Mouse (Mus musculus) hindbrain, embryonic 15.5 days (tissue): ENCODE data around the gene Gas2l1. TPM values are rescaled to one million over a fixed set of nuclear protein-coding genes. Genes with fewer than 3 reads are reported as not detected.

Source experiments
- ATAC-seq: fragments of 200-750 bp; cut with Nextera tagmentation; 2 replicates; pipeline ENCODE4 v1.8.0; 2017; ENCODE audit warnings: low read depth, moderate number of reproducible peaks, moderate TSS enrichment; ENCODE audit not compliant: low FRiP score
- H3K27ac ChIP-seq: fragments of 300-500 bp; sonication (generic); replicated peaks from 2 replicates; pipeline ENCODE4 v1.5.1; 2015; ENCODE audit warnings: mild to moderate bottlenecking, inconsistent platforms
- H3K27me3 ChIP-seq: fragments of 300-500 bp; sonication (generic); 2 replicates; pipeline ENCODE4 v1.6.1; 2015; ENCODE audit warnings: control low read depth, inconsistent platforms
- H3K36me3 ChIP-seq: fragments of 300-500 bp; sonication (generic); 2 replicates; pipeline ENCODE4 v1.6.1; 2015; ENCODE audit warnings: control low read depth, inconsistent platforms
- H3K4me1 ChIP-seq: fragments of 300-500 bp; sonication (generic); replicated peaks from 2 replicates; pipeline ENCODE4 v1.6.1; 2015; ENCODE audit warnings: control low read depth, inconsistent platforms
- H3K4me2 ChIP-seq: fragments of 300-500 bp; sonication (generic); 2 replicates; pipeline ENCODE4 v1.6.1; 2015; ENCODE audit warnings: moderate library complexity, mild to moderate bottlenecking, inconsistent platforms
- H3K4me3 ChIP-seq: fragments of 300-500 bp; sonication (generic); 2 replicates; pipeline ENCODE4 v1.5.1; 2015; ENCODE audit warnings: mild to moderate bottlenecking, inconsistent platforms
- H3K9ac ChIP-seq: fragments of 300-500 bp; sonication (generic); 2 replicates; pipeline ENCODE4 v1.6.1; 2015; ENCODE audit warnings: inconsistent platforms
- H3K9me3 ChIP-seq: fragments of 300-500 bp; sonication (generic); 2 replicates; pipeline ENCODE4 v1.6.1; 2016; ENCODE audit warnings: control low read depth, inconsistent platforms
- WGBS: fragments of 180-500 bp; shearing (Covaris S2); methylation state at CpG from one replicate; pipeline ENCODE4 v1.1.7; 2015; 5-methylcytosine and 5-hydroxymethylcytosine counted together
- polyA plus RNA-seq: library from polyadenylated mRNA; unstranded; fragments of >200 nt; fragmentation: Nextera tagmentation; extraction: Ambion mirVana; gene quantifications from 2 replicates; pipeline ENCODE4 v1.2.1, GENCODE M21; 2015

Gas2l1 gene
- polyA plus RNA-seq, 1 experiment from 2014 or later: 32.2 TPM

- Histone ChIP-seq H3K27me3 (peaks cover 53% of the 10 kb centered on the region), H3K4me3 (peak overlapping the region; percentile 97), H3K4me1 (peaks cover 53% of the 10 kb centered on the region), H3K27ac (no peak overlapping the region), H3K36me3 (peaks cover 2% of the 10 kb centered on the region), H3K9me3 (no peaks in the 10 kb centered on the region), H3K4me2 (peak overlapping the region; percentile 99; the same call in 1 of the 2 replicates), H3K9ac (no peak overlapping the region)
- ATAC-seq: no peak
- WGBS: 67% methylated on average over 13 of the region's 13 CpGs
Observed at GRCm38 (mm10) chr11:5062860-5063505, 2.1 kb downstream of the Gas2l1 start.

GRCm38 (mm10) chr11:5062326-5062725, 2.8 kb downstream of the Gas2l1 start:
- H3K27me3 ChIP-seq: peaks cover 57% of the 10 kb centered on the region
- H3K9me3 ChIP-seq: no peaks in the 10 kb centered on the region
- peak overlapping the region; percentile 28 for H3K4me3 ChIP-seq
- peaks cover 57% of the 10 kb centered on the region for H3K4me1 ChIP-seq
- no peak overlapping the region for H3K27ac ChIP-seq
- no peak overlapping the region for H3K9ac ChIP-seq
- WGBS: 20% methylated on average over 13 of the region's 13 CpGs
- no peaks in the 10 kb centered on the region; the same call in 1 of the 2 replicates for H3K36me3 ChIP-seq
- no peak for ATAC-seq
- H3K4me2 ChIP-seq: peak overlapping the region; percentile 52

- peaks cover 64% of the 10 kb centered on the region for H3K27me3 ChIP-seq
- no peaks in the 10 kb centered on the region; the same call in 1 of the 2 replicates for H3K36me3 ChIP-seq
- peak overlapping the region; percentile 28 for H3K4me3 ChIP-seq
- H3K27ac ChIP-seq: no peak overlapping the region
- peak overlapping the region; percentile 52 for H3K4me2 ChIP-seq
- 0 out of 2 replicates have a peak overlapping the region, but pooled peaks have one; percentile 10 for H3K9ac ChIP-seq
- H3K9me3 ChIP-seq: no peaks in the 10 kb centered on the region
- H3K4me1 ChIP-seq: peaks cover 57% of the 10 kb centered on the region
- ATAC-seq: no peak
- 4% methylated on average over 57 of the region's 62 CpGs for WGBS
Observed at GRCm38 (mm10) chr11:5061413-5062139, 3.6 kb downstream of the Gas2l1 start.

GRCm38 (mm10) chr11:5060756-5061412, 4.2 kb downstream of the Gas2l1 start:
- Histone ChIP-seq H3K4me1 (peaks cover 62% of the 10 kb centered on the region), H3K4me3 (peak overlapping the region; percentile 28; the same call in 1 of the 2 replicates), H3K4me2 (peak overlapping the region; percentile 52), H3K27me3 (peaks cover 69% of the 10 kb centered on the region), H3K27ac (no peak overlapping the region), H3K9ac (no peak overlapping the region), H3K36me3 (no peaks in the 10 kb centered on the region; the same call in 1 of the 2 replicates), H3K9me3 (no peaks in the 10 kb centered on the region)
- 54% methylated on average over 27 of the region's 28 CpGs for WGBS
- no peak for ATAC-seq

- no peak overlapping the region for H3K9ac ChIP-seq
Observed at GRCm38 (mm10) chr11:5059704-5060156, 5.4 kb downstream of the Gas2l1 start.

GRCm38 (mm10) chr11:5059230-5059629, 5.9 kb downstream of the Gas2l1 start:
- Histone ChIP-seq H3K9me3 (no peaks in the 10 kb centered on the region), H3K36me3 (no peaks in the 10 kb centered on the region; the same call in 1 of the 2 replicates), H3K27ac (no peak overlapping the region), H3K4me3 (no peak overlapping the region), H3K9ac (no peak overlapping the region), H3K4me2 (no peak overlapping the region), H3K4me1 (peaks cover 56% of the 10 kb centered on the region), H3K27me3 (peaks cover 74% of the 10 kb centered on the region)
- no peak for ATAC-seq
- 28% methylated on average over 14 of the region's 14 CpGs for WGBS

More at GRCm38 (mm10) chr11:5059704-5060156, 5.4 kb downstream of the Gas2l1 start:
- ATAC-seq: no peak
- WGBS: 11% methylated on average over 27 of the region's 27 CpGs
- Histone ChIP-seq H3K4me2 (no peak overlapping the region), H3K36me3 (no peaks in the 10 kb centered on the region; the same call in 1 of the 2 replicates), H3K4me3 (no peak overlapping the region), H3K27me3 (peaks cover 75% of the 10 kb centered on the region), H3K9me3 (no peaks in the 10 kb centered on the region), H3K27ac (no peak overlapping the region), H3K4me1 (peaks cover 61% of the 10 kb centered on the region)

- Histone ChIP-seq H3K27ac (no peak overlapping the region), H3K9ac (no peak overlapping the region), H3K9me3 (no peaks in the 10 kb centered on the region), H3K4me1 (peaks cover 51% of the 10 kb centered on the region), H3K36me3 (no peaks in the 10 kb centered on the region; the same call in 1 of the 2 replicates), H3K27me3 (peaks cover 70% of the 10 kb centered on the region), H3K4me3 (no peak overlapping the region), H3K4me2 (no peak overlapping the region)
- 34% methylated on average over 9 of the region's 9 CpGs for WGBS
- ATAC-seq: no peak
Observed at GRCm38 (mm10) chr11:5058783-5059182, 6.3 kb downstream of the Gas2l1 start.

- H3K9ac ChIP-seq: peak within 1 kb of the TSS; percentile 41
- peaks cover 44% of the 10 kb centered on the region for H3K4me1 ChIP-seq
- ATAC-seq: 0 out of 2 replicates have a peak, but pooled peaks have one; percentile 1
- WGBS: 2% methylated on average over 77 of the region's 77 CpGs
- peaks cover 64% of the 10 kb centered on the region for H3K27me3 ChIP-seq
- peak within 1 kb of the TSS; percentile 85 for H3K4me2 ChIP-seq
- no peaks in the 10 kb centered on the region; the same call in 1 of the 2 replicates for H3K36me3 ChIP-seq
- no peaks in the 10 kb centered on the region for H3K9me3 ChIP-seq
- H3K27ac ChIP-seq: no peak within 1 kb of the TSS
- H3K4me3 ChIP-seq: peak within 1 kb of the TSS; percentile 40
Observed at GRCm38 (mm10) chr11:5057856-5058641, 7.1 kb downstream of the Gas2l1 start, which contains the start of gene Rasl10a. TSS of gene Rasl10a (plus strand) at chr11:5058128.

GRCm38 (mm10) chr11:5057541-5057855, 7.6 kb downstream of the Gas2l1 start:
- Histone ChIP-seq H3K27me3 (peaks cover 59% of the 10 kb centered on the region), H3K4me1 (peaks cover 38% of the 10 kb centered on the region), H3K27ac (no peak overlapping the region), H3K4me2 (peak overlapping the region; percentile 85), H3K9me3 (no peaks in the 10 kb centered on the region), H3K36me3 (no peaks in the 10 kb centered on the region; the same call in 1 of the 2 replicates), H3K4me3 (peak overlapping the region; percentile 40), H3K9ac (peak overlapping the region; percentile 41; the same call in 1 of the 2 replicates)
- 15% methylated on average over 8 of the region's 8 CpGs for WGBS
- no peak for ATAC-seq

GRCm38 (mm10) chr11:5057064-5057463, 8.1 kb downstream of the Gas2l1 start:
- H3K36me3 ChIP-seq: no peaks in the 10 kb centered on the region; the same call in 1 of the 2 replicates
- no peak overlapping the region for H3K9ac ChIP-seq
- no peak overlapping the region for H3K4me2 ChIP-seq
- H3K4me1 ChIP-seq: peaks cover 34% of the 10 kb centered on the region
- no peak overlapping the region for H3K4me3 ChIP-seq
- no peaks in the 10 kb centered on the region for H3K9me3 ChIP-seq
- no peak for ATAC-seq
- H3K27me3 ChIP-seq: peaks cover 55% of the 10 kb centered on the region
- no peak overlapping the region for H3K27ac ChIP-seq
- WGBS: 54% methylated on average over 8 of the region's 8 CpGs
